Mouse (Mus musculus): ENCODE measurements around the gene Lrrc29. TPM values are rescaled to one million over a fixed set of nuclear protein-coding genes. Genes with fewer than 3 reads are reported as not detected.

The Lrrc29 gene
- polyA plus RNA-seq, 1 experiment from 2014 or later = 2.7 TPM

- Histone ChIP-seq H3K4me3 (ENCODE audit: low read depth, low read length) (peak overlapping the region; percentile 94), H3K9me3 (ENCODE audit: control insufficient read depth, low read length) (no peaks in the 10 kb centered on the region), H3K9ac (ENCODE audit: low read length) (peak overlapping the region; percentile 94), H3K4me2 (replicated peaks; ENCODE audit: low read depth) (peak overlapping the region; percentile 86), H3K36me3 (ENCODE audit: control insufficient read depth, insufficient read depth, low read length) (peaks cover 17% of the 10 kb centered on the region), H3K4me1 (replicated peaks; ENCODE audit: control insufficient read depth, insufficient read depth) (peaks cover 5% of the 10 kb centered on the region; the same call in 1 of the 2 replicates), H3K27ac (replicated peaks) (0 out of 2 replicates have a peak overlapping the region, but pooled peaks have one; percentile 4), H3K27me3 (ENCODE audit: control insufficient read depth, insufficient read depth, low read length) (no peaks in the 10 kb centered on the region)
- no peak for ATAC-seq (ENCODE audit: low FRiP score, low TSS enrichment)
- no peak for DNase-seq (ENCODE audit: low spot score)
- 53% methylated on average over 18 of the region's 18 CpGs for WGBS
- no peak for TF ChIP-seq EP300 (optimal IDR thresholded peaks at IDR 0.05)
- no peak for TF ChIP-seq CTCF (IDR thresholded peaks at IDR 0.05; ENCODE audit: low read depth)
These were observed 27.5 kb downstream of the Lrrc29 start for GRCm38 (mm10) chr8:105298351-105299252.

- H3K36me3 ChIP-seq (ENCODE audit: control insufficient read depth, insufficient read depth, low read length) = peaks cover 13% of the 10 kb centered on the region
- no peaks in the 10 kb centered on the region for H3K27me3 ChIP-seq (ENCODE audit: control insufficient read depth, insufficient read depth, low read length)
- peak within 1 kb of the TSS; percentile 86 for H3K4me2 ChIP-seq (replicated peaks; ENCODE audit: low read depth)
- no peaks in the 10 kb centered on the region for H3K9me3 ChIP-seq (ENCODE audit: control insufficient read depth, low read length)
- H3K9ac ChIP-seq (ENCODE audit: low read length) = peak within 1 kb of the TSS; percentile 94
- H3K4me3 ChIP-seq (ENCODE audit: low read depth, low read length) = peak within 1 kb of the TSS; percentile 94
- 1% methylated on average over 53 of the region's 58 CpGs for WGBS
- TF ChIP-seq EP300 (optimal IDR thresholded peaks at IDR 0.05) (no peak), CTCF (IDR thresholded peaks at IDR 0.05; ENCODE audit: low read depth) (no peak)
- peak within 1 kb of the TSS; percentile 83 for H3K27ac ChIP-seq (replicated peaks)
- peak; percentile 92 for ATAC-seq (ENCODE audit: low FRiP score, low TSS enrichment)
- peaks cover 5% of the 10 kb centered on the region; the same call in 1 of the 2 replicates for H3K4me1 ChIP-seq (replicated peaks; ENCODE audit: control insufficient read depth, insufficient read depth)
- peak; percentile 95 for DNase-seq (ENCODE audit: low spot score)
These were observed 28.4 kb downstream of the Lrrc29 start, which contains the start of gene E2f4 for GRCm38 (mm10) chr8:105297511-105298192. Gene E2f4, plus strand, starts transcription at chr8:105297663.

- no peak within 1 kb of the TSS; the same call in 1 of the 2 replicates for H3K4me3 ChIP-seq (ENCODE audit: low read depth, low read length)
- peak within 1 kb of the TSS; percentile 86; the same call in 1 of the 2 replicates for H3K4me2 ChIP-seq (replicated peaks; ENCODE audit: low read depth)
- peaks cover 5% of the 10 kb centered on the region; the same call in 1 of the 2 replicates for H3K4me1 ChIP-seq (replicated peaks; ENCODE audit: control insufficient read depth, insufficient read depth)
- 57% methylated on average over 11 of the region's 11 CpGs for whole genome bisulfite sequencing
- no peak for TF ChIP-seq CTCF (IDR thresholded peaks at IDR 0.05; ENCODE audit: low read depth)
- TF ChIP-seq EP300 (optimal IDR thresholded peaks at IDR 0.05) = no peak
- peaks cover 6% of the 10 kb centered on the region; the same call in 1 of the 2 replicates for H3K36me3 ChIP-seq (ENCODE audit: control insufficient read depth, insufficient read depth, low read length)
- no peak for DNase-seq (ENCODE audit: low spot score)
- no peaks in the 10 kb centered on the region for H3K9me3 ChIP-seq (ENCODE audit: control insufficient read depth, low read length)
- no peak for ATAC-seq (ENCODE audit: low FRiP score, low TSS enrichment)
- H3K27ac ChIP-seq (replicated peaks) = no peak within 1 kb of the TSS
- no peaks in the 10 kb centered on the region for H3K27me3 ChIP-seq (ENCODE audit: control insufficient read depth, insufficient read depth, low read length)
- H3K9ac ChIP-seq (ENCODE audit: low read length) = no peak within 1 kb of the TSS
These were observed 30.0 kb downstream of the Lrrc29 start, which contains the start of gene Exoc3l for GRCm38 (mm10) chr8:105295895-105296573. Gene Exoc3l, minus strand, starts transcription at chr8:105296101.

- Histone ChIP-seq H3K4me3 (ENCODE audit: low read depth, low read length) (no peak overlapping the region), H3K27me3 (ENCODE audit: control insufficient read depth, insufficient read depth, low read length) (no peaks in the 10 kb centered on the region), H3K9me3 (ENCODE audit: control insufficient read depth, low read length) (no peaks in the 10 kb centered on the region), H3K4me2 (replicated peaks; ENCODE audit: low read depth) (no peak overlapping the region), H3K27ac (replicated peaks) (no peak overlapping the region), H3K36me3 (ENCODE audit: control insufficient read depth, insufficient read depth, low read length) (peaks cover 5% of the 10 kb centered on the region; the same call in 1 of the 2 replicates), H3K9ac (ENCODE audit: low read length) (no peak overlapping the region), H3K4me1 (replicated peaks; ENCODE audit: control insufficient read depth, insufficient read depth) (peaks cover 5% of the 10 kb centered on the region; the same call in 1 of the 2 replicates)
- ATAC-seq (ENCODE audit: low FRiP score, low TSS enrichment) (no peak), DNase-seq (ENCODE audit: low spot score) (no peak)
- 66% methylated on average over 11 of the region's 11 CpGs for WGBS
- TF ChIP-seq EP300 (optimal IDR thresholded peaks at IDR 0.05) (no peak), CTCF (IDR thresholded peaks at IDR 0.05; ENCODE audit: low read depth) (no peak)
These were observed 30.8 kb downstream of the Lrrc29 start for GRCm38 (mm10) chr8:105295256-105295655.

- Histone ChIP-seq H3K27ac (replicated peaks) (no peak overlapping the region), H3K4me1 (replicated peaks; ENCODE audit: control insufficient read depth, insufficient read depth) (peaks cover 9% of the 10 kb centered on the region), H3K27me3 (ENCODE audit: control insufficient read depth, insufficient read depth, low read length) (no peaks in the 10 kb centered on the region), H3K36me3 (ENCODE audit: control insufficient read depth, insufficient read depth, low read length) (peaks cover 3% of the 10 kb centered on the region; the same call in 1 of the 2 replicates), H3K4me3 (ENCODE audit: low read depth, low read length) (no peak overlapping the region), H3K9ac (ENCODE audit: low read length) (no peak overlapping the region), H3K4me2 (replicated peaks; ENCODE audit: low read depth) (no peak overlapping the region), H3K9me3 (ENCODE audit: control insufficient read depth, low read length) (no peaks in the 10 kb centered on the region)
- DNase-seq (ENCODE audit: low spot score) (no peak), ATAC-seq (ENCODE audit: low FRiP score, low TSS enrichment) (no peak)
- TF ChIP-seq CTCF (IDR thresholded peaks at IDR 0.05; ENCODE audit: low read depth) (no peak), EP300 (optimal IDR thresholded peaks at IDR 0.05) (no peak)
- WGBS = 63% methylated on average over 9 of the region's 9 CpGs
These were observed 31.3 kb downstream of the Lrrc29 start for GRCm38 (mm10) chr8:105294776-105295175.
